Mouse (Mus musculus): Measurements from ENCODE around the gene Usp49.
A peak's percentile ranks its signal among the peaks of the same experiment; 100 is the strongest.

DNA sequence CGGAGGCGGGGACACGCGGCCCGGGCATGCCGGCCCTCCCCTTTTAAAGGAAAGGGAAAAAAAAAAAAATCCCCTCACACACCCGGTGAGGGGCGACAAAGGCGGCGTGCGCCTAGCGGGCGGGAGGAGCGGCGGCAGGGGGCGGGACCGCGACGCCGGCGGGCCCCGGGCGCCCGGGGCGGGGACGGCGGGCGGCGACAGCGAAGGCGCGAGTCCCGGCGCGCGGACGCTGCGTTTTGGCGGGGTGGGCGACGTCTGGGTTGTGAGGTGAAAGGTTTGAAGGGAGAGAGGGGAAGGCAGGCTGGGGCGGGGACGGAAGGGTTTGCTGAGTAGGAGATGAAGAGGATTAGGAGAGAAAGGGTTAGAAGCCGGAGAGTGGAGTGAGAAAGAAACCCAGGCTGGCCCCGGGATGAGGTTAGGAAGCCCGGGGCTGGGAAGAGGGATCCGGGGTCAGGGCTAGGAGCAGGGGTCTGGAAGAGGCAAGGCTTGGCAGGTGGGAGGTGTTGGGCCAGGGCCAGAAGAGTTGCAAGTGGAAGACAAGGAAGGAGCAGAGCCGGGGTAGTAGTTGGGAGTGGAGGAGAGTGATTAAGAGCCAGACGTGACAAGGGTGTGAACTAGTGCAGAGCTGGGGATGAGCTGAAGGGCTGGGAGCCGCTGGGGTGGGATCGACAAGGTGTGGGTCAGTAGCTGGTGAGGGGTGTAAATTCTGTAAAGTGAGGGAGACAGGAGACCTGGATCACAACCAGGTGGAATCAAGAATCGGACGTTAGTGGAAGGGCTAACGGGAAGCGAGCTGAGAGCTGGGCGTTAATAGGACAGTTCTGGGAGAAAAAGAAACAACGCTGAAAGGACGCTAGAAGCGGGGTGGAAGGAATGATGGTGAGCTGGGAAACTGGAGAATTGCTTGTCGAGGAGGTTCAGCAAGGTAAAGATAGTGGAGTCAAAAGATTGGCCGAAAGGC is 493 bp upstream of the Usp49 start:
- TF ChIP-seq CTCF (IDR thresholded peaks at IDR 0.05; ENCODE audit: extremely low read depth, insufficient read length, insufficient replicate concordance, low read depth, low read length) = peak; percentile 25; the same call in 1 of the 2 replicates
- no peak; the same call in 1 of the 2 replicates for TF ChIP-seq POLR2A (IDR thresholded peaks at IDR 0.05; ENCODE audit: low read depth, low read length)

All from small intestine, adult 2 months (tissue).